Mouse (Mus musculus): ENCODE data around the gene Gsx1.

The Gsx1 gene

GRCm38 (mm10) chr5:147207852-147208251, 19.4 kb downstream of the Gsx1 start:
- no peak for DNase-seq

GRCm38 (mm10) chr5:147208471-147208870, 20.0 kb downstream of the Gsx1 start:
- DNase-seq = no peak

GRCm38 (mm10) chr5:147227354-147228112, 39.0 kb downstream of the Gsx1 start:
- DNase-seq = peak; percentile 84

DNA sequence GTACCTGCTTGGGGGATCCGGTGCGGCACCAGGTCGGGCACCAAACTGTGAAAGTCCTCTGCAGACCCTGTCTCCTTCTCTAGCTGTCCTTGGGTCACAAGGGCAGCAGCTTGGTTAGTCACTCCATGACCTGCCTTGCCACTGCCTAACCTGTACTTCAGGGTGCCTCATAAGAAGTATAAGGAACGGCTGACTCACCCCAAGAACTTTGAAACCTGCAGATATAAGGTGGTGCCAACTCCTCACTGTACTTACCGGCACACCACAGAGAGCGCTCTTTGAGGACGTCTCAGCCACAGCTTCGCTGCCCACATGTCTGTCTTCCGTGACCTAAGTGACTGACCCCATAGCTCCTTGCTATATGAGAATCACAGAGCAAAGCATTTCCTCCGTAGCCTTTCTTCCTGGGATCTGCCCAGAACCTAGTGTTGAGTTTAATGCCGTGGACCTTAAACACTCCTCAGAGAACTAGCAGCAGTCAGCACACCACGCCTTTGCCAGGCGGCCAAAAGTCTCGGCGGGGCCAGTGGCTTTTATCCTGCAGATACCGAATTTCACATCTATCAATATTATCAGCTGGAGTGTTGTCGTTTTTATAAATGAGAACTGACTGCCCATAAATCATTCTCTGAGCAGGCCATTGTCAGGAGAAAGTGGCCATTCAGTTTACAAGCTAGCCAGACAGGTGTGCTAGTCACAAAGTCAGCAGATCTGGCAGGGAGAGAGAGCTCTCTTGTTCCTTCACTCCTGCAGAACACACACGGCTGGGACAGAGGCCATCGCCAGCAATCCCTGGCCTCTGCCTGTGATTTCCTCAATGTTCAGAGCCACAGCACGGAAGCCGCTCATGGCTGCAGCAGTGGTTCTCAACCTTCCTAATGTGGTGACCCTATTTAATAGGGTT, 47.2 kb downstream of the Gsx1 start:
- no peak for DNase-seq
